Mouse (Mus musculus) kidney, adult 2 months (tissue): ENCODE results near the gene Hist1h4k.
A peak's percentile ranks its signal among the peaks of the same experiment; 100 is the strongest.

Experiments
- CTCF ChIP-seq: fragments of 200-500 bp; conservative IDR thresholded peaks from 2 replicates; pipeline ENCODE4 v1.5.1; 2011; ENCODE audit warnings: low read depth, mild to moderate bottlenecking, control low read depth, low read length, moderate library complexity, mixed read lengths; ENCODE audit not compliant: insufficient read depth, insufficient read length
- POLR2A ChIP-seq: fragments of 200-500 bp; IDR thresholded peaks from one replicate; pipeline ENCODE4 v1.6.1; 2011; ENCODE audit warnings: low read depth, low read length, control low read depth

GRCm38 (mm10) chr13:21710031-21710711 lies 40.1 kb downstream of the Hist1h4k start:
- TF ChIP-seq CTCF, result peak; percentile 76
- no peak for TF ChIP-seq POLR2A
